Mouse (Mus musculus) megakaryocyte, adult 5-6 weeks (primary cell): ENCODE data around the gene Ccdc69. TPM values are rescaled to one million over a fixed set of nuclear protein-coding genes. Genes with fewer than 3 reads are reported as not detected.

Source experiments
- ATAC-seq: 2 replicates; pipeline ENCODE4 v1.8.0; 2016; ENCODE audit warnings: mild to moderate bottlenecking, inconsistent platforms; ENCODE audit not compliant: poor library complexity, severe bottlenecking
- total RNA-seq, 2 experiments: library from RNA; stranded (forward) in 1 of 2; stranded (reverse) in 1 of 2; fragments of 153-499, 151-499 nt in 1 of 2; fragments of 221-1000, 200-1000 nt in 1 of 2; gene quantifications; 2 replicates each; pipeline versions ENCODE4 v1.2.3 to v1.2.4; 2015 to 2017

The Ccdc69 gene
- total RNA-seq, 2 experiments from 2014 or later, result 35.6 to 36.2 TPM

DNA sequence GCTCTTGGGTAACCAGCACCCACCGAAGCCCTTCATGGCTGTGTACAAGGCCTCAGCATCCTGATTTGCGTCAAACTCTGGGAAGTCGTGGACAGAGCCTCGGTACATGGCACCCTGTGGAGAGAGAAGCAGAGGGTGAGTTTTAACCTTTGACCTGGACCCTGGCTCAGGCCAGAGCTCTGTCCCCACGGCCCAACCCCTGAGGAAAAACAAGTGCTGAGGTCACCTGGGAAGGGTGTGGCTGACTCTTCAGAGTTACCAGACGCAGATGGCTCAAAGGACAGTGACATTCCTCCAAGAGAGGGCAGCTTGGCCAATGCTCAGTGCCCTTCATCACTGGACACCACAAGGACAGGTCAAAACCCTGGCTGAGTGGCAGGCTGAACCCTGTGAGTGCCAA, 64.1 kb downstream of the Ccdc69 start:
- ATAC-seq, result no peak

DNA sequence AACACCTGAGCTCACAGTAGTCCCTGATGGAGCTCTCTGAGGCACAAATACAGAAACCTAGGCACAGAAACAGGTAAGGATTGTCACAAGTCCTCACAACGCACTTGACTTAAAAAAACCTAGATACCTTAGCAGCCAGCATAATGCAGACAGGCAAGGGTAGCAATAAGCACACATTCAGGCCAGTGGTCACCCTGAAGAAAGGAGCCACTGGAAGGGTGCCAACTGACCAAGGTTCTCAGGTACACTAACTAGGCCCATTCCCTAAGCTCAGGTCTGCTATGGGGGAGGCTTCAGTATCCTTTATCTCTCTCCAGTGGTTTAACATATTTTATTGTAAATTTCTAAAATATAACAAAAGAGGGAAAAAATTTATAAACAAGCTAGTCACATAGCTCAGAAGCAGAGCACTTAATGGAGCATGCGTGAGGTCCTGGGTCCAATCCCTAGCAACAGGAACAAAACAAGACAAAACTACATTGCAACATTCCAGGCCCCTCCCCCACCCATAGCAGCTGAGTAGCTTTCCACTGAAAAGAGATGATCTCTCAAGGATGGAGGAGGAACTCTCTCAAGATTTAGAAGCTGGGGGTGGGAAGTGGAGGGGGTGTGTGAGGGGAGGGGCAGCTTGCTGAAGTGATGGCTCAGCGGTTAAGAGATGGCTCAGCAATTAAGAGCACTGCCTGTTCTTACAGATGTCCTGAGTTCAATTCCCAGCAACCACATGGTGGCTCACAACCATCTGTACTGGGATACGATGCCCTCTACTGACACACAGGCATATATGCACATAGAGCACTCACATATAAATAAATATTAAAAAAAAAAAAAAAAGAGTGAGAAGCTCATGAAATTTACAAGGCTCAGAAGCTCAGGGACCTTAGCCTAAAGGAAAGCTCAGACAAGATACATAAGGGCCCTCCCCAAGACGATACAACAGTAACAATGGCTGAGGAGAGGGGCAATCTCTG, 65.1 kb downstream of the Ccdc69 start:
- peak; percentile 35; the same call in 1 of the 2 replicates for ATAC-seq

DNA sequence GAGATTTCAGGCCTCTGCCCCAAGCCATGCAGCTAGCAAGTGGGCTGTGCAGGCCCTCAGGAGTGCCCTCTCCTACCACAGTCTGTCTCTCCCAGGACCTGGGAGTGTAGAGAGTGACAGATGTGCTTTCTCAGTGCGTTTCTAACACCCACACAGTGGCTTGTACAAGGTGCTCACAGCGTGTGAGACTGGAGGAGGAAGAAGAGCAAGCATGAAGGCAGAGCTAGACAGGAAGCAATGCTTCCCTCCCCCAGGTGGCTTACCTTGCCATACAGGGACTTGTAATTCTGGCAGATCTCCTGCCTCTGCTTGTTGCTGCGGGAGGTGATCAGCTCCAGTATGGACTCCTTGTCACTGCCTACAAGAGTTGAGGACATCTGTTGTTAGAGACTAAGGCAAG, 66.5 kb downstream of the Ccdc69 start:
- ATAC-seq, result no peak

DNA sequence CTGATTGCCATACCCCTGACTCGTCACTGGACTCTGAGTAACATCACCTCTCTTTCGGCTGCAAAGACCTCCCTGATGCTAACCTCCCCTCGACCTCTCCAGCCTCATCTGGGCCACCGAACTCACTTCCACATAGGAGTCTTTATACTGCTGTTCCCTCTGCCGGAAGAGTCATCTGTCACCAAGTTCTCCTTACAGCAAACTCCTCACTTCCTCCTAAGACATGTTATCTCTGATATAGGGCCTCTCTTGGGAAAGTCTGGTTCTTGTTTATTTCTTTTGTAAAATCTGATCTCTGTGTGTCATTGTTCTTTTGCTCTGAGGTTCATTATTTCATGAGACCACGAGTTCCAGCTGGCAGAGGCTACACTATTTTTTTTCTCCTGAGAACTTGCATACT, 69.7 kb downstream of the Ccdc69 start:
- ATAC-seq, result peak; percentile 60

DNA sequence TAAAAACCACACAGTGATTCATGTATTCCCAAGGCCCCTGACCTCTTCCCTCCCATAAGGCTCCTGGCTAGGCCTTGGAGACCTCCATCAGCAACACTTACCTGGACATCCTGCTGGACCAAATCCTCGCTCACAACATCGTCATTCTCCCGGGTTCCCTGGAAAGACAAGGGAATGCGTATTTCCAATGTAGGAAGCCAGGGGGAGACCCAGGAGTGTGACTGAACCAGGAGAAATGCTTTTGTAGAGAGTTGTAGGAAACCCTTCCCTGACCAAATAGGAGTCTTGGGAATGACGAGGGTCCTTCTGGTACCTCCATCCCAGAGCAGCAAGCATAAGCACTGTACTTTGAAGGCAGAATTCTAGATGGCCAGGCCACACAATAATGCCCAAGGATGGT, 72.2 kb downstream of the Ccdc69 start:
- ATAC-seq, result no peak

DNA sequence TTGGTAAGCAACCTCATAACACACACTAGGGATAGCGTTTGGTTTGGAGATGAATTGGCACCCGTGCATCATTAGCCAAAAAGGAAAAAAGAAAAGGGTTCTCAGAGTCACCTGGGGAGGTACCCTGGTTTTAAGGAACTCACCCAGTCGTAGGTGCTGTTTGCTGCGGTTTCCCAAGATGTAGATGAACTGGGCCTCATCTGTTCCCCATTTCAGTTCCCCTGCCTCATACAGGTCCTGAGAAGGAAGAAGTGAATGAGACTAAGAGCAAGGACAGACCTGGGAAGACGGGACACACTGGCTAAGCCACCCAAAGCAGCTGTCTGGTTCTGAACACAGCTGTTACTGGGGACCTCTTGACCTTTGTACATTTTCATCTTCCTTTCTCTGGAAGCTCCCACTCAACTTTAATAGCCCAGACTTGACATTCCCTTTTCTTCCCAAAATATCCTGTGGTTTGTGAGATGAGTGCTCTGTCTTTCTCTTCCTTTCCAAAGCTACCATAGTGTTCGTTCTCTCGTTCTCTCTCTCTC, 72.9 kb downstream of the Ccdc69 start:
- ATAC-seq, result peak; percentile 74

Other genes with a start within 250 kb of the Ccdc69 start
- gene Lyrm7, start 217.2 kb downstream of the Ccdc69 start, total RNA-seq (2015), result 0.85 and 6.1 TPM in 2 replicates
- gene Lyrm7, start 217.2 kb downstream of the Ccdc69 start, total RNA-seq (2017), result 5.3 and 14.8 TPM in 2 replicates
- gene Hint1, start 211.7 kb downstream of the Ccdc69 start, total RNA-seq (2015), result 370 and 459 TPM in 2 replicates
- 411 and 450 TPM in 2 replicates for gene Hint1, start 211.7 kb downstream of the Ccdc69 start, total RNA-seq (2017)
- 52.7 and 58.3 TPM in 2 replicates for gene Gpx3, start 175.7 kb downstream of the Ccdc69 start, total RNA-seq (2015)
- 1.8 and 6.0 TPM in 2 replicates for gene Gpx3, start 175.7 kb downstream of the Ccdc69 start, total RNA-seq (2017)
- 28.3 and 32.6 TPM in 2 replicates for gene Tnip1, start 115.2 kb downstream of the Ccdc69 start, total RNA-seq (2015)
- gene Tnip1, start 115.2 kb downstream of the Ccdc69 start, total RNA-seq (2017), result 26.7 and 47.2 TPM in 2 replicates
- gene Anxa6, start 44.7 kb downstream of the Ccdc69 start, total RNA-seq (2015), result 112 and 126 TPM in 2 replicates
- gene Anxa6, start 44.7 kb downstream of the Ccdc69 start, total RNA-seq (2017), result 230 and 245 TPM in 2 replicates
- gene Gm2a, start 20.0 kb upstream of the Ccdc69 start, total RNA-seq (2015), result 242 and 244 TPM in 2 replicates
- 179 and 191 TPM in 2 replicates for gene Gm2a, start 20.0 kb upstream of the Ccdc69 start, total RNA-seq (2017)
- gene Slc36a3, start 73.6 kb upstream of the Ccdc69 start, total RNA-seq (2015), result 0.07 and 0.09 TPM in 2 replicates
- gene Slc36a3, start 73.6 kb upstream of the Ccdc69 start, total RNA-seq (2017), result not detected in 2 replicates
- 0.21 and 0.25 TPM in 2 replicates for gene Slc36a2, start 106.9 kb upstream of the Ccdc69 start, total RNA-seq (2015)
- 0.04 and 0.29 TPM in 2 replicates for gene Slc36a2, start 106.9 kb upstream of the Ccdc69 start, total RNA-seq (2017)
- gene Slc36a1, start 126.2 kb upstream of the Ccdc69 start, total RNA-seq (2015), result 22.2 and 24.7 TPM in 2 replicates
- 13.4 and 15.4 TPM in 2 replicates for gene Slc36a1, start 126.2 kb upstream of the Ccdc69 start, total RNA-seq (2017)